Mouse (Mus musculus) midbrain, embryonic 12.5 days (tissue): ENCODE measurements around the gene Spesp1. TPM values are rescaled to one million over a fixed set of nuclear protein-coding genes. Genes with fewer than 3 reads are reported as not detected.

ENCODE experiments used
- microRNA-seq: library from miRNA; unstranded; fragments of <30 nt; microRNA quantifications from one replicate; pipeline ENCODE4, GENCODE M21; 2017
- polyA plus RNA-seq: library from polyadenylated mRNA; unstranded; fragments of >200 nt; fragmentation: Nextera tagmentation; extraction: Ambion mirVana; gene quantifications from 2 replicates; pipeline ENCODE4 v1.2.1, GENCODE M21; 2016

Gene Spesp1
- polyA plus RNA-seq, 1 experiment from 2014 or later: not detected

Small RNAs within 50 kb of the gene (microRNA-seq; reads per million reads assigned to microRNA genes)
- not detected for gene Gm25603

Other genes with a start within 250 kb of the Spesp1 start
- gene Glce, start 159.6 kb downstream of the Spesp1 start, polyA plus RNA-seq: 18.9 and 22.1 TPM in 2 replicates
- gene Anp32a, start 59.1 kb upstream of the Spesp1 start, polyA plus RNA-seq: 182 and 184 TPM in 2 replicates